Mouse (Mus musculus) liver, embryonic 16.5 days (tissue): ENCODE data around the gene Pdpn. TPM values are rescaled to one million over a fixed set of nuclear protein-coding genes. Genes with fewer than 3 reads are reported as not detected.

Source experiments
- ATAC-seq: fragments of 200-750 bp; cut with Nextera tagmentation; 2 replicates; pipeline ENCODE4 v1.8.0; 2017; ENCODE audit warnings: low read depth, mild to moderate bottlenecking, moderate number of reproducible peaks, moderate library complexity
- H3K27ac ChIP-seq: fragments of 300-500 bp; sonication (generic); 2 replicates; pipeline ENCODE4 v1.5.1; 2014; ENCODE audit warnings: mild to moderate bottlenecking, low read length
- H3K27me3 ChIP-seq: fragments of 300-500 bp; sonication (generic); 2 replicates; pipeline ENCODE4 v1.6.1; 2014; ENCODE audit warnings: low read depth, low read length, mixed read lengths; ENCODE audit not compliant: control insufficient read depth, insufficient read depth
- H3K36me3 ChIP-seq: fragments of 300-500 bp; sonication (generic); 2 replicates; pipeline ENCODE4 v1.6.1; 2014; ENCODE audit warnings: mild to moderate bottlenecking; ENCODE audit not compliant: control insufficient read depth, insufficient read depth
- H3K4me1 ChIP-seq: fragments of 300-500 bp; sonication (generic); 2 replicates; pipeline ENCODE4 v1.6.1; 2014; ENCODE audit warnings: low read depth, low read length, mixed read lengths; ENCODE audit not compliant: control insufficient read depth
- H3K4me2 ChIP-seq: fragments of 300-500 bp; sonication (generic); 2 replicates; pipeline ENCODE4 v1.6.1; 2014; ENCODE audit warnings: low read depth, low read length, mixed read lengths
- H3K4me3 ChIP-seq: fragments of 300-500 bp; sonication (generic); 2 replicates; pipeline ENCODE4 v1.5.1; 2014; ENCODE audit warnings: low read depth, mild to moderate bottlenecking, low read length
- H3K9ac ChIP-seq: fragments of 300-500 bp; sonication (generic); 2 replicates; pipeline ENCODE4 v1.6.1; 2014; ENCODE audit warnings: low read depth, low read length
- H3K9me3 ChIP-seq: fragments of 300-500 bp; sonication (generic); replicated peaks from 2 replicates; pipeline ENCODE4 v1.6.1; 2016; ENCODE audit warnings: low read length; ENCODE audit not compliant: control insufficient read depth
- WGBS: fragments of 180-500 bp; shearing (Covaris S2); extraction: QIAGEN DNeasy Blood & Tissue Kit; methylation state at CpG from one replicate; pipeline ENCODE4 v1.1.7; 2014; ENCODE audit not compliant: insufficient replicate concordance; 5-methylcytosine and 5-hydroxymethylcytosine counted together
- polyA plus RNA-seq: library from polyadenylated mRNA; unstranded; fragments of >200 nt; fragmentation: Nextera tagmentation; extraction: Ambion mirVana; gene quantifications from 2 replicates; pipeline ENCODE4 v1.2.1, GENCODE M21; 2015

Gene Pdpn
- polyA plus RNA-seq, 1 experiment from 2014 or later = 1.5 TPM

DNA sequence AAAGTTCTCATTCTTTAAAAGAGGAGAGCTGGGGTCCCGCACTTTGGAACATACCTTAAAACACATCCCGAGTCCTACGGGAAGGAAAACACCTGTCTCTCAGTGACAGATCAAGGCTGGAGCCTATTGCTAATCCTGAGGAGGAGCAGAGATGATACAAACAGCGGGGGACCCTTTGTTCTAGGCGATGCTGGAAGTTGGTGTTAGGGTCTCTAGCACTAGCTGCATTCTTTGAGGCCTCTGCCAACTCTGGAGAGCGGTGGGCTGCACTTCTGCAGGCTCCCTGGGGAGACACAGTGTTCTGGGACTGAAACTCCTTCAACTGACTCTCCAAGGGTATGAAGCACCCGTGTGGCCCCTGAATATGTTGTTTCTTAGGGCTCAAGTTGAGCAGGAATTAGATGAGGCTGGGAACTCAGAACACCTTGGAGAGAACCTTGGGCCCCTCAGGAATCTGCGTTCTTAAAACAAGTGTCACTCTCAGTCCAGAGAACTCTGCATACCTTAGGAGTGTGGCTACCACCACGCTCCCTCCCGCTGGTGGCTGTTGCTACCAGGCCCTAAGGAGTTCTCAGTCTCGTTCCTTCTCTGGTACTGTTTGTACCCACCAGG, 3.0 kb upstream of the Pdpn start:
- peaks cover 31% of the 10 kb centered on the region for H3K27me3 ChIP-seq
- ATAC-seq = no peak

DNA sequence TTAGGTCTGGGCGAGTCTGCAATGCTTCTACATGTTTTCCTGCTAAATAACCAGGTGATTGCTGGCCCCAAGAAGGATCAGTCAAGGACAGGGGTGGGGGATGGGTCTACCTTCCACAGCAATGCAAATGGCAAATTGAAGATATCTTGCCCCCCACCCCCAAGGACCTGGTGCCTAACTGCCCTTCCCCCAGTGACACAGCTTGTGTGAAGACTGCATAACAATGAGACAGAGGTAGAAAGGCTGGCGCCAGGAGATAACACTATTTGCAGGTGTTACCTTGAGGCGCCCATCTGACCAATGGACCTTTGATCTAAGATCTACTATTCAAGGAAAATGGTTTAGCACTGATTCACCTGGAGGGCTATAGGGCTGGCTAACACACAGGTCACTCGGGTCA, 2.5 kb upstream of the Pdpn start:
- no peak overlapping the region for H3K4me3 ChIP-seq
- H3K9me3 ChIP-seq = no peaks in the 10 kb centered on the region
- WGBS = 17% methylated on average over 4 of the region's 4 CpGs
- H3K4me2 ChIP-seq = no peak overlapping the region
- peaks cover 31% of the 10 kb centered on the region for H3K27me3 ChIP-seq
- H3K36me3 ChIP-seq = no peaks in the 10 kb centered on the region
- H3K9ac ChIP-seq = no peak overlapping the region
- H3K4me1 ChIP-seq = no peaks in the 10 kb centered on the region
- no peak for ATAC-seq
- H3K27ac ChIP-seq = no peak overlapping the region

More for the DNA sequence above, 3.0 kb upstream of the Pdpn start:
- no peak overlapping the region for H3K9ac ChIP-seq
- WGBS = 27% methylated on average over 11 of the region's 11 CpGs
- H3K9me3 ChIP-seq = no peaks in the 10 kb centered on the region
- H3K4me3 ChIP-seq = no peak overlapping the region
- no peak overlapping the region for H3K27ac ChIP-seq
- no peaks in the 10 kb centered on the region for H3K36me3 ChIP-seq
- no peaks in the 10 kb centered on the region for H3K4me1 ChIP-seq
- no peak overlapping the region for H3K4me2 ChIP-seq

DNA sequence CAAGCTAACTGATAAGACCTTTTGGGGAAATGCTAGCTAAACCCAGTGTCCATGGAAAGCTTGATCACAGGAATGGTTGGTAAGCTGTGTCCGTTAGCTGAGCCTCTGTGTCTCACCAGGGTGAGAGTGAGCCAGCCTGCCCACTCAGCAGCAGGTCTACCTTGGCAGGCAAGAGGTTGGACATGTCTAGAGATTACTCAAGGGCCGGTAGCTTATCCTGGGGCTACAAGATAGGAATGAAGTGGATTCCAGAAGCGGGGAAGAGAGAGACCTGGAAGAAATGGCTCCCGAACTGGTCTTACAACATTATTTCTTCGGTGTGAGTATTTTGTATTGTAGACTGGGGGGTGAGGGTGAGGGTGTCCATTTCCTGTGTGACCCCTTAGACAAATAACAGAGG, 1.7 kb upstream of the Pdpn start:
- Histone ChIP-seq H3K4me2 (no peak overlapping the region), H3K27me3 (peaks cover 31% of the 10 kb centered on the region)
- ATAC-seq = no peak

DNA sequence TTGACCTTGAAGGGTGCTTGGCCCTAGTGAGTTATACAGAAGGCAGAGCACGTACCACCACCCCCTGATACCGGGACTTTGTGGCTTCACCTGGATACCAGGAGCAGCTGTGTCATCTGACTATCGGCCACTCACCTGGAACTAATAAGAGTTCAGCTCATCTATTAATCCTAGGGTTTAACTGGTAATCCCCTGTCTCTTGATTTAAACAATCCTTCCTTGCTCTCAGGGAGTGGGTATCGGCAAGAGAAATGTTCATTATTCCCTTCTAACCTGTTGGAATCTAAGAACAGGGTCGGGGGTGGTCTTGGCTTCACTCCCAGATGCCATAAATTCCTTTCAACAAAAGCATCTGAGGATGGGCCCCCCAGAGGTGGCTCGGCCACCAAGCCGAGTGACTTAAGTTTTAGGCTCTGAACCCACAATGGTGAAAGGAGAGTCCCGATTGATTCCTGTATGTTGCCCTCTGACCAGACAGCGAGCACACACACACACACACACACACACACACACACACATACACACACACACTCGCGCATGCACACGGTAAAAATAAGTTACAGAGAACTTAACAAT, 837 bp upstream of the Pdpn start:
- ATAC-seq = no peak
- no peaks in the 10 kb centered on the region for H3K36me3 ChIP-seq
- no peak overlapping the region for H3K4me2 ChIP-seq
- no peaks in the 10 kb centered on the region for H3K9me3 ChIP-seq
- H3K27me3 ChIP-seq = peaks cover 31% of the 10 kb centered on the region
- H3K27ac ChIP-seq = no peak overlapping the region
- WGBS = 15% methylated on average over 12 of the region's 12 CpGs
- no peaks in the 10 kb centered on the region for H3K4me1 ChIP-seq
- no peak overlapping the region for H3K4me3 ChIP-seq
- no peak overlapping the region for H3K9ac ChIP-seq

More for the DNA sequence above, 1.7 kb upstream of the Pdpn start:
- no peak overlapping the region for H3K27ac ChIP-seq
- no peak overlapping the region for H3K9ac ChIP-seq
- no peaks in the 10 kb centered on the region for H3K9me3 ChIP-seq
- no peaks in the 10 kb centered on the region for H3K4me1 ChIP-seq
- H3K36me3 ChIP-seq = no peaks in the 10 kb centered on the region
- H3K4me3 ChIP-seq = no peak overlapping the region
- 35% methylated on average over 5 of the region's 5 CpGs for WGBS

DNA sequence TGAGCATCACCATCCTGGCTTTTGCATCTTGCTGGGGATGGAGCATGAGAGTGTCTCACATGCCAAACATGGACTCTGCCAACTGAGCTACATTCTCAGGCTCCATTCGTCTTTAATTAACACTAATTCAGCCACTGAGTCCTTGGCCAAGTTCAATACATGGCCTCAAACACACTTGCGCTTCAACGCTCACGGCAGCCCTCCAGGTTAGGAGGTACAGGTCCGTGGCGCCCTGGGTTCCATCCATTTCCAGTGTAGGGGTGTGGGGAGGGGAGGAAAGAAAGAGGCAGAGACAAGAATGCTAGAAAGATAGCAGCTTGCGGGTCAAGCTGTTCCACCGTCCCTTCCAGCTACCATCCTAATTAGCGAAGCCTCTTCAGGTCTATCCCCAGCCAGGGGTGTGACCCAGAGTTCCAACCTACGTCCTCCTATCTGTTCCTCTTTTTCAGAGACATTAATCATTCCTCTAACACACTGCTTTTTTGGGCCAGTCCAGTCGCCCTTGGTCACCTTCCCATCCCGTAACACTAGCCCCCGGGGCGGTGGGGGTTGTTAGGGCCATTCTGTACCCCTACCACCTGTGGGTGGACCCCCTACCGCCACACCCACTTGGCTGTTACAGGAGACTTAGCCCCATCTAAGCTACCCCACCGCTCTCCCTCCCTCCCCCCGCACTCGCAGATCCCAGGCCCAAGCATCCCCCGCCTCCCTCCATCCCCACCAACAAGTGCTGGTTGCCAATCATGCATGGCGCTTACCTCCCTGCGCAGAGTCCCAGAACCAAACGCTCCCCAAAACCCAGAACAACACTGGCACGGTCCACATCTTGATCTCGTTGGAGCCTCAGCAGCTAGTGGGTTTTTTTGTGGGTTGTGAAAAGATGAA, 691 bp downstream of the Pdpn start:
- Histone ChIP-seq H3K4me2 (peak overlapping the region; percentile 10; the same call in 1 of the 2 replicates), H3K4me1 (no peaks in the 10 kb centered on the region), H3K9me3 (no peaks in the 10 kb centered on the region), H3K27me3 (peaks cover 31% of the 10 kb centered on the region), H3K4me3 (no peak overlapping the region; the same call in 1 of the 2 replicates), H3K9ac (no peak overlapping the region), H3K36me3 (no peaks in the 10 kb centered on the region), H3K27ac (no peak overlapping the region)
- 6% methylated on average over 24 of the region's 24 CpGs for WGBS
- ATAC-seq = no peak

DNA sequence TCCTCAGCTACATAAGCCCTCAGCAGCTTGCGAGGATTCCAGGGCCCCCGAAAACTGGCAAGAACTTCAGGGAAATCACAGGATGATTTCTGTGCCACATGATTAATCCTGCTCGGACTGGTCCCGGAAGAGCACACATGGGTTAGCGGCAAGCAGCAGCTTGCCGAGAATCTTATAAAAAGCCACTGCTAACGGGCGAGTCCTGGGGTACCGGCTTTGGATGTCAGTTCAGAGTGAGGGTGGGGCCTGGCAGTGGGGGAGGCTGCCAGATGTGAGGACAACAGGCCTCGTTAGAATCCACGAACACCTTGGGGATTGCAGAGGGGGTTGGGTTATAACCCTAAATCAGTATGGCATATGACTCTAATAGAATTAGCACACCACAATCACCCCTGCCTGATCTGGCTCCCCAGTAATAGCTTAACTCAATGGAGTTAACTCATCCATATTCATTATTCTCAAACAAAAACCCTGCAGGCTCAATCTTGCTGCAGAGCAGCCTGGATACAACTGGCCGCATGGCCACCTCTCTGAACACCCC, 2.3 kb downstream of the Pdpn start:
- 22% methylated on average over 12 of the region's 12 CpGs for WGBS
- Histone ChIP-seq H3K9me3 (no peaks in the 10 kb centered on the region), H3K27ac (no peak overlapping the region), H3K4me3 (no peak overlapping the region), H3K36me3 (no peaks in the 10 kb centered on the region), H3K4me1 (no peaks in the 10 kb centered on the region), H3K27me3 (peaks cover 31% of the 10 kb centered on the region), H3K9ac (no peak overlapping the region), H3K4me2 (no peak overlapping the region)
- ATAC-seq = no peak

DNA sequence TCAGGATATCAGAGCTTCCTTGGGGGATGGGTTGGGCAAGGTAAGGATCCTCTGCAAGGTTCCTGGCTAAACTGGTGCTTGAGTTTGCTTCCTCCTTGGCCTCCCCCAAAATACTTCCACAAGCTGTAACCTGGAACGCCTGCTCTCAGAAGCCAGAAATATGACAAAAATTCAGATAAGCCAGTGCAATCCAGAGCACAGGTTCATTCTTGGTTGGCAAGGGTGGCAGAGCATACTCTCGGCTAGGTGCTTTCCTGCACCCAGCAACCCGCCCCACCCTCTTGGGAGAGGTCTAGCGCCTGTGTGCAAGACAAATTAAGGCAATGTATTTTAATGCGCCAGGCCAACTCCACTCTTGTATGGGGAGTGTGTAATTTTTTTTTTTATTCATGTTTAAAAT, 3.2 kb downstream of the Pdpn start:
- ATAC-seq = no peak
- Histone ChIP-seq H3K4me3 (no peak overlapping the region), H3K4me2 (no peak overlapping the region), H3K9ac (no peak overlapping the region), H3K27ac (no peak overlapping the region), H3K36me3 (no peaks in the 10 kb centered on the region), H3K9me3 (no peaks in the 10 kb centered on the region), H3K4me1 (no peaks in the 10 kb centered on the region), H3K27me3 (peaks cover 31% of the 10 kb centered on the region)
- WGBS = 65% methylated on average over 5 of the region's 5 CpGs

DNA sequence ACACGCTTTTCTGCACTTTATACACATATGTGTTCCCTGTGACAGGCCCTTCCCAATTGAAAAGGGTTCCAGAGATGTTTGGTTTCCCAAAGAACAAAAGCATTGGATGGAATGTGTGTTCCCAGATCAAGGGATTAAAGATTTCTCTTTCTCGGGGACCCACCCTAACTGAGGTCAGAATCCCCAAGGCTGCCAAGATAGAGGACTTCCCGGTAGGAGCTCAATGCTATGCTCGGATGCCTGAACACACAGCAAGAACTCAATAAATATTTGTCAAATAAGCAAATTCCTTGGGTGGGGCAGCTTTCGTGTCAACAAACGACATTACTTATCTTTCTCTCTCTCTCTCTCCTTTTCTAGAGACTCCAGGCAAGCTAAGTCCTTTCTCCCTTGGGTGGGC, 5.0 kb downstream of the Pdpn start:
- no peak overlapping the region for H3K27ac ChIP-seq
- ATAC-seq = no peak
- WGBS = 58% methylated on average over 6 of the region's 6 CpGs

More for the DNA sequence above, 5.0 kb downstream of the Pdpn start:
- H3K4me1 ChIP-seq = no peaks in the 10 kb centered on the region
- H3K9me3 ChIP-seq = no peaks in the 10 kb centered on the region
- no peak overlapping the region for H3K4me2 ChIP-seq
- no peak overlapping the region for H3K9ac ChIP-seq
- H3K4me3 ChIP-seq = no peak overlapping the region
- H3K27me3 ChIP-seq = peaks cover 14% of the 10 kb centered on the region
- H3K36me3 ChIP-seq = no peaks in the 10 kb centered on the region
